Mouse (Mus musculus): ENCODE measurements around the gene Celf3. TPM values are rescaled to one million over a fixed set of nuclear protein-coding genes. Genes with fewer than 3 reads are reported as not detected.

Gene Celf3
- 0.07 and 0.79 TPM in 2 replicates for polyA plus RNA-seq (2012; rRNA removed)
- polyA plus RNA-seq (2014; fragmentation: Nextera tagmentation; extraction: Ambion mirVana) = not detected in 2 replicates

DNA sequence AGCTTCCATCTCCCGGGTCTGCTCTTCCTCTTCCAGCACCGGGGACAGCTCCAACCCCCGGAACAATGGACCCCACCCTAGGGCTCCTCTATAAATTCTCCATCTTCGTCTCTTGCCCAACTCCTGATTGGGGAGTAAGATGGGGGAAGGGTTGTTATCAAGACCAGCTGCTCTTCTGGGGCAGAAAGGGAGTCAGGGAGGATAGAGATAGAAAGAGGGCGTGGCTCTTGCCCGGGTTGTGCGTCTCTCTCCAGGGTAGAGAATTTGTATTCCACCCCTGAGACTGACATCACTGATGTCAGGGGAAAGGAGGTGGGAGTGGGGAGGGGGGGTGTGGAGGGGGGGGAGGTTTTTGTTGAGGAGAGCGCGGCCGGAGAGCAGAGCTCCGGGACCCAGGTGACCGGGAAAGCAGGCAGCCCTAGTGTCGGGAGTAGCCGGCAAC is at the start of gene Celf3:
Celf3 (plus strand) TSS at position 315 of the 442 bp plus-strand sequence.
- no peak within 1 kb of the TSS for H3K4me3 ChIP-seq (ENCODE audit: insufficient read depth in 1 of 2, low read depth in 2 of 2, low read length in 2 of 2)

DNA sequence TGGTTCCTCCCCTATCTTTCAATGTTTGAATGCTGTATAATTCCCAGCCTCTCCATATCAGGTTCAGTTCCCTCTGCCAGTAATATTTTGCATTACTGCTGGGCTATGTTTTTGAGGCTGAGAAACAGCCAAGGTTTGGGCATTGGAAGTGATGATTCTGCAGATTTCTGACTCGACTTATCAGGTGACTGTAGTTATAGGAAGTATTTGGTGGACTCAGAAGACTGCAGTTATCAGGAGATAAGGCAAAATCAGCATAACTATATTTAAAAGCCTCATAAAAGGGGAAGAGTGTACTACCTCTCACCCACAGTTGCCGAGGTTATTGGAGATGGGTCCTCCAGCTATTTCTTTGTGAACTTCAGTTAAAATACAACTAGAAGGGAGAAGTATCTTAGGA is 47.1 kb upstream of the Celf3 start:
- H3K9me3 ChIP-seq (ENCODE audit: control insufficient read depth, low read length) = no peaks in the 10 kb centered on the region
- H3K4me1 ChIP-seq (replicated peaks; ENCODE audit: control insufficient read depth in 2 of 2, insufficient read depth in 2 of 2, low read length in 1 of 2) = no peaks in the 10 kb centered on the region
- ATAC-seq (ENCODE audit: insufficient read depth) = no peak
- no peak for TF ChIP-seq CTCF (IDR thresholded peaks at IDR 0.05; ENCODE audit: low read depth)
- TF ChIP-seq EP300 (IDR thresholded peaks at IDR 0.05; ENCODE audit: low read depth) = no peak
- H3K4me3 ChIP-seq (ENCODE audit: insufficient read depth in 1 of 2, low read depth in 2 of 2, low read length in 2 of 2) = no peak overlapping the region
- DNase-seq (ENCODE audit: low read depth in 3 of 3, low spot score in 3 of 3) = no peak
- H3K36me3 ChIP-seq (replicated peaks; ENCODE audit: control insufficient read depth, insufficient read depth, low read depth) = no peaks in the 10 kb centered on the region; the same call in 1 of the 2 replicates
- no peaks in the 10 kb centered on the region for H3K27me3 ChIP-seq (ENCODE audit: control insufficient read depth, insufficient read depth, low read length)
- no peak overlapping the region for H3K4me2 ChIP-seq (ENCODE audit: low read depth)
- no peak overlapping the region for H3K27ac ChIP-seq
- 10% methylated on average over 2 of the region's 2 CpGs for WGBS (ENCODE audit: insufficient replicate concordance)
- H3K9ac ChIP-seq (replicated peaks) = no peak overlapping the region

More for the DNA sequence above, at the start of gene Celf3:
- peak; percentile 79 for ATAC-seq (ENCODE audit: insufficient read depth)
- H3K27ac ChIP-seq = no peak within 1 kb of the TSS
- no peaks in the 10 kb centered on the region for H3K36me3 ChIP-seq (replicated peaks; ENCODE audit: control insufficient read depth, insufficient read depth, low read depth)
- H3K27me3 ChIP-seq (ENCODE audit: control insufficient read depth, insufficient read depth, low read length) = peaks cover 24% of the 10 kb centered on the region
- H3K9ac ChIP-seq (replicated peaks) = no peak within 1 kb of the TSS
- WGBS (ENCODE audit: insufficient replicate concordance) = 1% methylated on average over 14 of the region's 14 CpGs
- DNase-seq (ENCODE audit: low read depth in 3 of 3, low spot score in 3 of 3) = peak; percentile 41 to 44 (median 44)
- H3K4me2 ChIP-seq (ENCODE audit: low read depth) = peak within 1 kb of the TSS; percentile 2; the same call in 1 of the 2 replicates
- H3K9me3 ChIP-seq (ENCODE audit: control insufficient read depth, low read length) = no peaks in the 10 kb centered on the region
- TF ChIP-seq CTCF (IDR thresholded peaks at IDR 0.05; ENCODE audit: low read depth) = no peak
- peak; percentile 57 for TF ChIP-seq EP300 (IDR thresholded peaks at IDR 0.05; ENCODE audit: low read depth)
- H3K4me1 ChIP-seq (replicated peaks; ENCODE audit: control insufficient read depth in 2 of 2, insufficient read depth in 2 of 2, low read length in 1 of 2) = peaks cover 0 to 4% of the 10 kb centered on the region in 2 experiments; a peak in 2 of 4 replicates

DNA sequence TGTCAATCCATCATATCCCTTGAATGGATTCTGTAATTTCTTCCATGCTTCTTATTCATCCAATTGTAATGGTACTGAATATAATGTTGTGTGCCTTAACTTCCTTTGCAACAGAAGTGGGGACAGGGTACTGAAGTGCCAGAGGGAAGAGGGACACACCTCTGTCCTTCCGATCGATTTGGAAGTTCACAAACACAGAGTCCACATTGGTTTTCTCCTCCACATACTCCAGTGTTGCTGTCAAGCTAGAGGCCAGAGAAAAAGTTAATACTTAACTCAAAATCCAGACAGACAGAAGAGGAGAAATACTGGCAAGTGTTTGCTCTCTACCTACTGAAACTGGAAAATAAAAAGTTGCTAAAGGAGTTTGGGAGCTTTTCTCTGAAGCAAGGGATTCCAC is 43.8 kb upstream of the Celf3 start:
- Histone ChIP-seq H3K4me1 (replicated peaks; ENCODE audit: control insufficient read depth in 2 of 2, insufficient read depth in 2 of 2, low read length in 1 of 2) (no peaks in the 10 kb centered on the region), H3K27ac (no peak overlapping the region), H3K27me3 (ENCODE audit: control insufficient read depth, insufficient read depth, low read length) (no peaks in the 10 kb centered on the region), H3K9me3 (ENCODE audit: control insufficient read depth, low read length) (no peaks in the 10 kb centered on the region), H3K36me3 (replicated peaks; ENCODE audit: control insufficient read depth, insufficient read depth, low read depth) (no peaks in the 10 kb centered on the region), H3K4me3 (ENCODE audit: insufficient read depth in 1 of 2, low read depth in 2 of 2, low read length in 2 of 2) (no peak overlapping the region), H3K4me2 (ENCODE audit: low read depth) (no peak overlapping the region), H3K9ac (replicated peaks) (no peak overlapping the region)
- DNase-seq (ENCODE audit: low read depth in 3 of 3, low spot score in 3 of 3) = no peak
- TF ChIP-seq EP300 (IDR thresholded peaks at IDR 0.05; ENCODE audit: low read depth) = no peak
- ATAC-seq (ENCODE audit: insufficient read depth) = no peak
- WGBS (ENCODE audit: insufficient replicate concordance) = 64% methylated on average over 2 of the region's 2 CpGs

DNA sequence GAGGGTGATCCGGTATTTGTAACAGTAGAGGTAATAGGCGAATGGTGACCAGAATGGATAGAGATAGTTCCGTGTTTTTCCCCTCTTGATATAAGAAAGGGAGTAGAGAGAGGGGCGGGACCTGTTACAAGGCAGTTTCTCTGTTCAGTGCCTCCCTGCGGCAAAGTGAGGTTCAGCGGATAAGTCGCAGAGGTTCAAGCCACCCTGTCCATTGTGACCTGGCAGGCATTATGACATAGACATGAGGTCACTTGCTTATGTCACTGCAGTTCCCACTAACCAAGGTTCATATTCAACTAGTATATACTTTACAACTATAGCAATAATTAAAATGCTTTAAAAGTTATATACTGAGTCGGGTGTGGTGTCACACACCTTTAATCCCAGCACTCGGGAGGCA is 41.7 kb upstream of the Celf3 start:
- ATAC-seq (ENCODE audit: insufficient read depth) (no peak), DNase-seq (ENCODE audit: low read depth in 3 of 3, low spot score in 3 of 3) (no peak)
- H3K4me2 ChIP-seq (ENCODE audit: low read depth) = no peak overlapping the region
- H3K9me3 ChIP-seq (ENCODE audit: control insufficient read depth, low read length) = no peaks in the 10 kb centered on the region
- H3K4me3 ChIP-seq (ENCODE audit: insufficient read depth in 1 of 2, low read depth in 2 of 2, low read length in 2 of 2) = no peak overlapping the region
- H3K27me3 ChIP-seq (ENCODE audit: control insufficient read depth, insufficient read depth, low read length) = no peaks in the 10 kb centered on the region
- no peak overlapping the region for H3K27ac ChIP-seq
- WGBS (ENCODE audit: insufficient replicate concordance) = 70% methylated on average over 9 of the region's 9 CpGs
- no peaks in the 10 kb centered on the region for H3K4me1 ChIP-seq (replicated peaks; ENCODE audit: control insufficient read depth in 2 of 2, insufficient read depth in 2 of 2, low read length in 1 of 2)
- H3K36me3 ChIP-seq (replicated peaks; ENCODE audit: control insufficient read depth, insufficient read depth, low read depth) = no peaks in the 10 kb centered on the region
- H3K9ac ChIP-seq (replicated peaks) = no peak overlapping the region
- no peak for TF ChIP-seq EP300 (IDR thresholded peaks at IDR 0.05; ENCODE audit: low read depth)
- TF ChIP-seq CTCF (IDR thresholded peaks at IDR 0.05; ENCODE audit: low read depth) = no peak

DNA sequence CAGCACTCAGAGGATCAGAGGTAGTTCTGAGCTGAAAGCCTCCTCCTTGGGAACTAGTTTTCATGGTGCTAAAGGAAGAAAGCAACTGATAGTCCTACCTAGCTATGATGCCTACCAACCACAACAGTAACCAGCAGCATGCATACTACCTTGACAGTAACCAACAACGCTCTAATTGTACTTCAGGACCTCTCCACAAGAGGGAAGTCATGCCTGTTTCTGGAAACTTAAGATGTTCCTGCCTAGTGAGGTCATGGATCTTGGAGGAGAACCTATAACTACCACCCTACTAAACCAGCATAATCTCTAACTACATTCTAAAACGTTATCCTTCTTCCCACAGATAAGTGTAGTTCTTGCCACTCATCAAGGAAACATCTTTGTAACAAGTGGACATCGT is 36.9 kb upstream of the Celf3 start:
- Histone ChIP-seq H3K4me2 (ENCODE audit: low read depth) (no peak overlapping the region), H3K27me3 (ENCODE audit: control insufficient read depth, insufficient read depth, low read length) (no peaks in the 10 kb centered on the region), H3K27ac (no peak overlapping the region), H3K9ac (replicated peaks) (no peak overlapping the region), H3K36me3 (replicated peaks; ENCODE audit: control insufficient read depth, insufficient read depth, low read depth) (peaks cover 8% of the 10 kb centered on the region), H3K9me3 (ENCODE audit: control insufficient read depth, low read length) (no peaks in the 10 kb centered on the region), H3K4me1 (replicated peaks; ENCODE audit: control insufficient read depth in 2 of 2, insufficient read depth in 2 of 2, low read length in 1 of 2) (peaks cover 3 to 4% of the 10 kb centered on the region in 2 experiments; a peak in 2 of 4 replicates), H3K4me3 (ENCODE audit: insufficient read depth in 1 of 2, low read depth in 2 of 2, low read length in 2 of 2) (no peak overlapping the region)
- DNase-seq (ENCODE audit: low read depth in 3 of 3, low spot score in 3 of 3) (no peak), ATAC-seq (ENCODE audit: insufficient read depth) (no peak)
- TF ChIP-seq EP300 (IDR thresholded peaks at IDR 0.05; ENCODE audit: low read depth) (no peak), CTCF (IDR thresholded peaks at IDR 0.05; ENCODE audit: low read depth) (peak; percentile 23; the same call in 1 of the 2 replicates)
- 33% methylated on average over 3 of the region's 3 CpGs for WGBS (ENCODE audit: insufficient replicate concordance)

All from liver, embryonic 14.5 days (tissue).